Mouse (Mus musculus) adrenal gland, postnatal 25 days (tissue): ENCODE results near the gene Ccdc181. TPM values are rescaled to one million over a fixed set of nuclear protein-coding genes. Genes with fewer than 3 reads are reported as not detected.

Experiments used
- total RNA-seq: library from RNA; stranded (reverse); gene quantifications from 2 replicates; pipeline ENCODE4 v1.2.3, GENCODE M21; 2021

The Ccdc181 gene
- total RNA-seq, 1 experiment from 2014 or later: 14.2 TPM

Other genes starting within 250 kb of the Ccdc181 start
- 2.5 and 3.0 TPM in 2 replicates for gene Sele, start 227.4 kb upstream of the Ccdc181 start, total RNA-seq
- gene Sell, start 213.6 kb upstream of the Ccdc181 start, total RNA-seq: 0.70 and 1.7 TPM in 2 replicates
- 0.38 and 0.39 TPM in 2 replicates for gene Selp, start 160.3 kb upstream of the Ccdc181 start, total RNA-seq
- 12.9 and 17.4 TPM in 2 replicates for gene F5, start 123.7 kb upstream of the Ccdc181 start, total RNA-seq
- gene Slc19a2, start 26.5 kb upstream of the Ccdc181 start, total RNA-seq: 26.9 and 31.0 TPM in 2 replicates
- 18.3 and 20.1 TPM in 2 replicates for gene Nme7, start 28.5 kb downstream of the Ccdc181 start, total RNA-seq
- 27.5 and 30.0 TPM in 2 replicates for gene Blzf1, start 31.9 kb downstream of the Ccdc181 start, total RNA-seq
- gene Atp1b1, start 182.8 kb downstream of the Ccdc181 start, total RNA-seq: 64.2 and 66.9 TPM in 2 replicates